Mouse (Mus musculus): ENCODE measurements around the gene Frmd4a.

Gene Frmd4a

DNA sequence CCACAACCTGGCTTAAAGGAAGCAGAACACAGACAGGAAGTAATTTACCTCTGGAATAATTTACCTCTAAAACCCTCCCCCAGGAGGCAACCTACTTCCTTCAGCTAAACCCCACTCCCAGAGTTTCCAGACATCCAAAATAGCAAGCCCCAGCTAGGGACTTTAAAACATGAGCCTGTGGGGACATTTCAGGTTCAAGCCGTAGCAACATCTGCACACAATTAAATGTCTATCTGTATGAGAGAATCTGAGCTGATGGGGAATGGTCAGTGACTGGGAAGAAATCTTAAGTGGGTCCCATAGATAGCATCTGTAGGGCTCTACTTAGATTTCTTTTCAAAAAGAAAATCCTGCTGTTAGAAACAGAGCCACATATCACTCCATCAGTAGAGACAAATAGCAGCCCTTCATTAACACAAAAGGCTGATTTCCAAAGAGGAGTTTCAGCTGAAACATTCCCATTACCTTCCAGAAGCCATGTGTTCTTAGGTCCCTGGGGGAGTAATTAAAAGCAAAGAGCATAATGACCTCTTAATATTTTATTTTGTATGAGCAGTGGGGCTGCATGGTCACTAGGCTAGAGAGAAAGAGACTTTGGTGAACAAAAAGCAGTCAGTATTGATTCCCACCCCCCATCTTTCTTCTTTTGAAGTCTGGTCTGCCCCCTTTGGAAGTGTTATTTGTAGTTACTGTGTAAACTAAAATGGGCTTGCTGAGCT lies 505.4 kb downstream of the Frmd4a start:
- no peak for DNase-seq (ENCODE audit: low spot score)

- DNase-seq (ENCODE audit: low spot score): no peak
Measured at GRCm38 (mm10) chr2:4527094-4527493, 509.6 kb downstream of the Frmd4a start.

DNA sequence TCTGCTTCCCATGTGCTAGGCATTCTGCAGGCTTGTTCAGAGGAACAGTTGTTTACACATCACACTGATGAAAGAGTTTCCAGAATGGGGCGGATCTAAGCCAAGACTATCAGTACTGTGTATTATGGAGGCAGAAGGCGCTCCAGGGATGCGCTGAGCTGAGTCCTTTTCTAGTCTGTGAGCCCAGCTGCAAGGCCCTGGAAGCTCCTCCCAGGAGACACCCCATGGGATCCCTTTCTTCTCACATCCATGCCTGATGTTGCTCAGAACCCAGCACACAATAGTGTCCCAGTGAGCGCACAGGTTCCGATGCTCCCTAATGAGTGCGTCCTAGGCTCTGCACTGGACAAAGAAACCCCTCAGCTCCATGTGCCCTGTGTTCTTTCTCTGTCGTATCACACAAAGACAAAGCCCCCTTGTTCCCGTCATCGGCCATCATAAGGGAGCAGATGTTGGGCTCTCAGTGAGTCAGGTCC lies 511.8 kb downstream of the Frmd4a start:
- no peak for DNase-seq (ENCODE audit: low spot score)

- no peak for DNase-seq (ENCODE audit: low spot score)
Measured at GRCm38 (mm10) chr2:4531533-4532197, 514.1 kb downstream of the Frmd4a start.

- DNase-seq (ENCODE audit: low spot score): no peak
Measured at GRCm38 (mm10) chr2:4532198-4532568, 514.7 kb downstream of the Frmd4a start.

GRCm38 (mm10) chr2:4532945-4533344 lies 515.4 kb downstream of the Frmd4a start:
- no peak for DNase-seq (ENCODE audit: low spot score)

DNA sequence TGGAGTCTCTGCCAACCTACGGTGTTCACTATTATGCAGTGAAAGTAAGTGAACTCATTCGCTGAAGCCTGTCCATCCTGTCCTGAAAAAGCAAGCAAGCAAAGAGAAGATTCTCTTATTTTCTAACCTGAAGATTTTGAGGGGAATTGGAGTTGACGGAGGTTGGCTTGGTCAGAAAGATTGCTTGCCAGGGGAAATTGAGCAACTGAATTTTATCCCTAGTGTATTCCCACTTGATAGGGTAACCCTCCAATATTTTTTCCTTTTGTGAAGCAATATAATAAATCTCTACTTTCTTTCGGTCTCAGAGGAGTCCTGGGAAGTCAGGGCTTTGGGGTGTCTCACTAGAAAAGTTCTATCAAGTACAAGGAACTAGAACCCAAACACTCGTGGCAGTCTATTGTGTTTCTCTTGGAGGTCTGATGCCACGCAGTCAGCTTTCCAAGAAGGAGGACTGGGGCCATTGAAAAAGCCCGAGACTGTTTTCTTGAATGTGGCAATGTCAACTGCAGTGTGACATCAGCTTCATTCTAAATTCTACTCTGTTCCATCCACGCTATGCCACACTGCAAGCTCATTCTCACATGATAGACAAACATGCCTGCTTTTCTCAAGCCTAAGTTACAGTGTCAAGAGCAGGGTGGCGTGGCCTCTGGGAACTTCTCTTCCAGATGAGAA lies 517.8 kb downstream of the Frmd4a start:
- DNase-seq (ENCODE audit: low spot score): no peak

DNA sequence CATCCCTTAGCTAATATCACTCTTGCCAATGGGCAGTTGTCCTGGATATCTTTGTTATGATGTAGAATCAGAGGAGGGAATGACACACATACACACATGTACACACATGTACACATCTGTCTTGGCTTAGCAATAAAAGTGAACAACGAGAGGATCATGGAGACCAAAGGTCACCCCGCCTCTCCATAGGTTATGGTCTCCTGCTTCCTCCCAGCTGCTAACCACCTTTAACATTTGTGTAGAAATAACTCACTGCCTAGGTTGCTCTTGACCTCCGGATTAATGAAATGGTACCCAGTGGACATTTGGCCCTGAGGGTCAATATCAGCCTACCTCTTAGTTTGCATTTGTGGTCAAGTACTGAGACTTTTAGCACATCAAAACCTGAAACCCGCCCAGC lies 523.8 kb downstream of the Frmd4a start:
- no peak for DNase-seq (ENCODE audit: low spot score)

DNA sequence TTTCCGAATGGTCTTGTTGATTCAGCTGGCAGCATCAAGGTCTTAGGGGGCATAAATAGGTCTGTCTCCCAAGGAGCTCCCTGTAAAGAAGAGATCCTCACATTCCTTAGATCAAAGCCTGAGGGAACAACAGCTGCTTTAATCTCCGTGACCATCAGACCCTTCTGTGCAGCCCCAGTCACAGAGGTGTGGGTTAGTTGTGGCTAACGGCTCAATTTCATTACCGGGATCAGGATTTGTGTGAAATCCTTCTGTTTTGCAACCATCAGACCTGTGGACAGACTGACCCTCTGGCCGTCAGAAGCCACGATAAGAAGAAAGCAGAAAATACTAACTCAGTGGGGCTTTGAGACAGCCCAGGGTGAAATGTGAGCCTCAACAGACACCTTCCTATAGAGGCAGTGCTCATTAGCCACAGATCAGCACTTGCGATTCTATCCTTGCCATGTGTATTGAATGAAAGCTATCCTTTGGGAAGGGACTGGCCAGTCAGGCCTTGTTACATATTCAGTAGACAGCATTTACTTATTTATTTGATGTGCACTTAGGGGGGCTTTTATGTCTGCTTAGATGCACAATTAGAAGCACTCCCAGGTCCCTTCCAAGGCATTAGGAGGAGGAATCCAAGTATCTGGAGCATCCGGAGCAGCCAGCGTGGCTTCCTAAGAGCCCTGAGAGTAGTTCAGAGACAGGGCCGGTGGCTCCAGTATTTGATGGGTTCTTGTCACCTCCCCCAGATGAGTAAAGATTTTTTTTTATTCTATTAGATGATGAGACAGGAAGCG lies 524.5 kb downstream of the Frmd4a start:
- no peak for DNase-seq (ENCODE audit: low spot score)

DNA sequence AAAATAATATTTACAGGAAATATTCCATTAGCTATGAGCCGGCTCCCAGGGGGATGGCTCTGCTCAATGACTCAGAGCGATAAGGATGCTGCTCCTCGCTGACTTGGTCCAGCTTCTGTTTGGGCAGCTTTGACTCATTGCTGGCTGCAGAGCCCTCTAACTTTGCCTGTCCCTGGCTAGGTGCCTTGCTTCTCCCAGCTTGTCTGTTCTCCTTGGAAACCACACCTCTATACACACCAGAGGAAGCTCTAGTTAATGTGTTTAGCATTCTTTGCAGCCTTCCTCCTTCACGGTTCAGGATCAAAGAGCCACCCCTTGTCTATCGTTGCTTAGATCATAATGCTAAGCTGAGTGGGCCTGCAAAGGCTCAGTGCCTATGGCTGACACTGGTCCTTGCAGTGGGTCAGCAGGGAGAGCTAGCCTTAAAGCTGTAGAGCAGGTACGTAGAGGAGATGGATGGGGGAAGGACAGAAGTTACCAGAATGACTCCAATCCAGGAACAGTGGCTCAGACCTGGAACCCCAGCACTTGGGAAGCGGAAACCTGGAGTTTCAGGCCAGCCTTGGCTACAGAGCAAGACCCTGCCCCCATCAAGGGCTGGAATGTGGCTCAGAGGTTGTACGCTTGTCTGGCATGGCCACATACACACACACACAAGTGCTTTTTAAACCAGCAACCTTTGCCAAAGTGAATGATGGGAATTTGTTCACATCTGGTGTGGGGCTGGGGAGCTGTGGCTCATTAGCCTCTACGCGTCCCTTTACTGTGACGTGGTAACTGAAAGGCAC lies 525.3 kb downstream of the Frmd4a start:
- no peak for DNase-seq (ENCODE audit: low spot score)

- no peak for DNase-seq (ENCODE audit: low spot score)
Measured at GRCm38 (mm10) chr2:4543417-4543775, 525.9 kb downstream of the Frmd4a start.

GRCm38 (mm10) chr2:4544360-4544759 lies 526.8 kb downstream of the Frmd4a start:
- DNase-seq (ENCODE audit: low spot score): no peak

GRCm38 (mm10) chr2:4545261-4545660 lies 527.7 kb downstream of the Frmd4a start:
- no peak for DNase-seq (ENCODE audit: low spot score)

DNA sequence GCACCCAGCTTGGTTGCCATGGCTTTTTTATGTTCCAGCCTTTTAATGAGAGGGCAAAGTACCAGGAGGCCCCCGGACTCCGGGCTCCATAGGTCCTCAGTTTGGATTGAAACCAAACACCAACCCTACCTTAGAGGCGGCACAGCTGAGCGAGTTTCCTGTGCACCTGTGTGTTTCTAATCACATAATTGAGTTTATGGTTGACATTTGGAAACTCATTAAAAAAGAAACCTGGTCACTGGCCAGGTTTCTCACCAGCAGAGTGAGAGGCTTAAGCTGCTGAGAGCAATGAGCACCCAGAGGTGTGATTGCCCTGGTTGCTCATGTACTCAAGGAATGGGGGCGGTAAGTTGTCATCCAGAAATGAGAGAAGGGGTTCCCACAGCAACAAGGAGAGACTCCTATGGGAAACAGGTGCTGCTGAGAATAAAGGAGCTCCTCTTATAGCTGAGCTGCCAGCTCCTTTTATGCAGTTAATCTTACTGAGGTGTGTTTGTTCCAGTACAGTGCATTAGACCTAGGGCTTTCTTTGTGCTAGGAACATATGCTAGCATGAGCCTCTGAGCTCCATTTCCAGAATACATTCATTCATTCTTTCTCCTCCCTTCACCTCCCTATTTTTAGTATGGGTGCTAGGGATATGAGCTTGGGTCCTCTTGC lies 529.6 kb downstream of the Frmd4a start:
- no peak for DNase-seq (ENCODE audit: low spot score)

DNA sequence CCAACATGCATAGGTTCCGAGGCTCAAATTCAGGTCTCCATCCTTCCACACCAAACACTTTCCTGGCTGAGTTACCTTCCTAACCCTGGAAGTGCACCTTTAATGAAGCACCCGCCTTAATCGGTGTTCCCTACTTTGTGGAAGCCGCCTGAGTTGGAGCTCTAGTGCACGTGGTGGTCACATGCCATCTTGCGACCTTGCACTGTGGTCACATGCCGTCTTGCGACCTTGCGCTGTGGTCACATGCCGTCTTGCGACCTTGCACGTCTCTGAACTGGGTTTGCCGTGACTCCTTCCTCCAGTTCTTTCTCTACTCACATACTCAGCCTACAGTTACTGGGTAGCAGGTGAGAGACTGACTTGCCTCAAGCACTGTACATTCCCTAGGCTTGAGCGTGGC lies 531.8 kb downstream of the Frmd4a start:
- no peak for DNase-seq (ENCODE audit: low spot score)

GRCm38 (mm10) chr2:4550017-4550763 lies 532.7 kb downstream of the Frmd4a start:
- no peak for DNase-seq (ENCODE audit: low spot score)

DNA sequence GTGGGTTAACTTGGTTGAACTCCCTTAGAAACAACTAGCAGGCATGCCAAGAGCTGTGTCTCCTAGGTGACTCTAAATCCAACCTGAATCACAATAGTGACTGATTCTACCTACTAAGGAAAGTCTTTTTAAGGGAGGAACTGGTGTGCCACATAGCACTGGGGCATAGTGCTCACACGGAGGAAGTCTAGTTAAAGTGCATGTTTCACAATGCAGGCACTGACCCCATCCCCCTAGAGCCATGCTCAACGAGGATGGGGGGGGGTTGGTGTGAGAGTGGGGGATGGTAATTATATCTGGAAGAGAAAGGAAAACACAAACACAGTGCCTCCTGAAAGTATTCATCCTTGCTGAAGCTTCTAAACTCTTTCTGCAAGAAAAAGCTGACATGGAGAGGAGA lies 533.9 kb downstream of the Frmd4a start:
- DNase-seq (ENCODE audit: low spot score): no peak

- no peak for DNase-seq (ENCODE audit: low spot score)
Measured at GRCm38 (mm10) chr2:4551866-4552265, 534.3 kb downstream of the Frmd4a start.

DNA sequence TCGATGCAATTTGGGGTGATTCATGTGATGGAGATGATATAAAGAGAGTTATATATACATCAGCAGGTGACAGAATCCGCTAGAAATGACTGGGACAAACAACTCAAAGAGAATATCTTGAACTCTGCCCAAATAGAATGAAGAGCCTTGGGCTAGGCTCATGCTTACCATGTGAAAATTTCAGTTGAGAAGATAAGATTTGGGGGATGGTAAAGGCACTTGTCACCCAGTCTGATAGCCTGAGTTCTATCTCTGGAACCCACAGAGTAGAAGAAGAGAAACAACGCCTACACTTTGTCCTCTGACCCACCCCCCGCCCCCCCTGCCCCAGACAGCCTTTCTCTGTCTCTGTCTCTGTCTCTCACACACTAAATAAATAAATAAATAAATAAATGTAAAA lies 535.0 kb downstream of the Frmd4a start:
- no peak for DNase-seq (ENCODE audit: low spot score)

DNA sequence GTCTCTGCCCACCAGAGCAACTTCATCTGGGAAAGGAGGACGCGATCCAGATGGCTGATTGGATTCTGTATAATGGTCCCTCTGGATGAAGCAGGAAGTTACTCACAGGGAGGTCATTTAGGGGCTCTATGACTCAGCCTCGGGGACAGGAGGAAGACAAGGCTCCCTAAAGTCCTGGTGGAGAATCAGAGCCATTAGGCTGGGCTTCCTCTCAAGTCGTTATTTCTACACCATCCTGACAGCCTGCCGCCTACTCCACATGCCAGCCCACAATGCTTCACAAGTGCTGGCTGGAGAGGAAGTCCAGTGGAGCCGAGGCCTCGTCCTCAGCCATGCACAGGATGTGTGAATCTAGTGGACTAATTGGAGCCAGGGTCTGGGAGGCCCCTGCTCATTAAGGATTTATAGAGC lies 537.7 kb downstream of the Frmd4a start:
- no peak for DNase-seq (ENCODE audit: low spot score)

Measured in testis, postnatal 14 days (tissue).